Mouse (Mus musculus) lung, embryonic 16.5 days (tissue): ENCODE data around the gene Nlrp1b. TPM values are rescaled to one million over a fixed set of nuclear protein-coding genes. Genes with fewer than 3 reads are reported as not detected.
A peak's percentile ranks its signal among the peaks of the same experiment; 100 is the strongest.

Experiments used
- ATAC-seq: fragments of 200-750 bp; cut with Nextera tagmentation; 2 replicates; pipeline ENCODE4 v1.8.0; 2017; ENCODE audit warnings: low read depth, mild to moderate bottlenecking, moderate library complexity
- H3K27ac ChIP-seq: fragments of 300-500 bp; sonication (generic); 2 replicates; pipeline ENCODE4 v1.5.1; 2014; ENCODE audit warnings: mild to moderate bottlenecking, control low read depth, low read length
- H3K27me3 ChIP-seq: fragments of 300-500 bp; sonication (generic); 2 replicates; pipeline ENCODE4 v1.6.1; 2014; ENCODE audit warnings: low read depth, low read length, mixed read lengths; ENCODE audit not compliant: control insufficient read depth, insufficient read depth
- H3K36me3 ChIP-seq: fragments of 300-500 bp; sonication (generic); 2 replicates; pipeline ENCODE4 v1.6.1; 2014; ENCODE audit warnings: low read length; ENCODE audit not compliant: control insufficient read depth, insufficient read depth
- H3K4me1 ChIP-seq: fragments of 300-500 bp; sonication (generic); replicated peaks from 2 replicates; pipeline ENCODE4 v1.6.1; 2014; ENCODE audit warnings: low read length, mixed read lengths; ENCODE audit not compliant: control insufficient read depth, insufficient read depth
- H3K4me2 ChIP-seq: fragments of 300-500 bp; sonication (generic); 2 replicates; pipeline ENCODE4 v1.6.1; 2014; ENCODE audit warnings: low read depth, low read length, control low read depth
- H3K4me3 ChIP-seq: fragments of 300-500 bp; sonication (generic); 2 replicates; pipeline ENCODE4 v1.5.1; 2014; ENCODE audit warnings: mild to moderate bottlenecking, low read length, control low read depth
- H3K9ac ChIP-seq: fragments of 300-500 bp; sonication (generic); 2 replicates; pipeline ENCODE4 v1.6.1; 2014; ENCODE audit warnings: low read length, control low read depth
- H3K9me3 ChIP-seq: fragments of 300-500 bp; sonication (generic); 2 replicates; pipeline ENCODE4 v1.6.1; 2016; ENCODE audit warnings: low read length; ENCODE audit not compliant: control insufficient read depth
- WGBS: fragments of 180-500 bp; shearing (Covaris S2); extraction: QIAGEN DNeasy Blood & Tissue Kit; methylation state at CpG from one replicate; pipeline ENCODE4 v1.1.7; 2014; 5-methylcytosine and 5-hydroxymethylcytosine counted together
- polyA plus RNA-seq: library from polyadenylated mRNA; unstranded; fragments of >200 nt; fragmentation: Nextera tagmentation; extraction: Ambion mirVana; gene quantifications from 2 replicates; pipeline ENCODE4 v1.2.1, GENCODE M21; 2015

The Nlrp1b gene
- 0.06 TPM in 1 of 2 replicates, not detected in the other for polyA plus RNA-seq

- Histone ChIP-seq H3K9ac (no peak within 1 kb of the TSS), H3K4me1 (no peaks in the 10 kb centered on the region), H3K9me3 (no peaks in the 10 kb centered on the region), H3K27me3 (no peaks in the 10 kb centered on the region), H3K4me3 (no peak within 1 kb of the TSS), H3K4me2 (no peak within 1 kb of the TSS), H3K27ac (no peak within 1 kb of the TSS), H3K36me3 (no peaks in the 10 kb centered on the region)
- no peak for ATAC-seq
- 59% methylated on average over 2 of the region's 2 CpGs for WGBS
These were observed at the start of gene Nlrp1b for GRCm38 (mm10) chr11:71230684-71231480. Gene Nlrp1b, minus strand, starts transcription at chr11:71230733.

DNA sequence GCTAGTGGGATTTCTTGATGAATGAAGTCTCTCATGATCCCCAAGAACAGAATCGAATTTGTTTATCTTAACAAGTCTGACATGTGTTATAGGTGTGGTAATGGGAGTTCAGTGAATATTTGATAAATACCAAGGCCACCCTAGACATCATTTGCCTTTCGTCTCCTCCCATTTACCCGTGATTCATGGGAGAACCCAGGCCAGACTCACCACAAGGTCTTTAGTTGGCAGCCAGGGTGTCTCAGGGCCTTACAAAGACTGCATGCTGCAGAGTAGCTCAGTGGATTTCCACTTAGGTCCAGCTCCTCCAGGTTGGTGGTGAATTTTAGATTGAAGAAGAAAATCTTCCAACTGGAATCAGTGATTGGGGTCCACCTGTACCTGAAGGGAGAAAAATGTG lies 30.5 kb upstream of the Nlrp1b start:
- ATAC-seq, result no peak
- H3K27me3 ChIP-seq, result no peaks in the 10 kb centered on the region
- no peak overlapping the region for H3K4me2 ChIP-seq
- no peak overlapping the region for H3K27ac ChIP-seq
- H3K9me3 ChIP-seq, result no peaks in the 10 kb centered on the region
- no peak overlapping the region for H3K4me3 ChIP-seq
- no peaks in the 10 kb centered on the region for H3K36me3 ChIP-seq
- H3K4me1 ChIP-seq, result no peaks in the 10 kb centered on the region
- 58% methylated on average over 3 of the region's 3 CpGs for WGBS
- H3K9ac ChIP-seq, result no peak overlapping the region

GRCm38 (mm10) chr11:71251333-71251732 lies 20.8 kb upstream of the Nlrp1b start:
- no peak overlapping the region for H3K27ac ChIP-seq
- no peaks in the 10 kb centered on the region for H3K9me3 ChIP-seq
- no peaks in the 10 kb centered on the region for H3K36me3 ChIP-seq
- H3K4me3 ChIP-seq, result no peak overlapping the region
- 73% methylated on average over 5 of the region's 5 CpGs for WGBS
- H3K4me2 ChIP-seq, result no peak overlapping the region
- H3K4me1 ChIP-seq, result no peaks in the 10 kb centered on the region
- ATAC-seq, result peak; percentile 43; the same call in 1 of the 2 replicates
- no peaks in the 10 kb centered on the region for H3K27me3 ChIP-seq
- no peak overlapping the region for H3K9ac ChIP-seq

DNA sequence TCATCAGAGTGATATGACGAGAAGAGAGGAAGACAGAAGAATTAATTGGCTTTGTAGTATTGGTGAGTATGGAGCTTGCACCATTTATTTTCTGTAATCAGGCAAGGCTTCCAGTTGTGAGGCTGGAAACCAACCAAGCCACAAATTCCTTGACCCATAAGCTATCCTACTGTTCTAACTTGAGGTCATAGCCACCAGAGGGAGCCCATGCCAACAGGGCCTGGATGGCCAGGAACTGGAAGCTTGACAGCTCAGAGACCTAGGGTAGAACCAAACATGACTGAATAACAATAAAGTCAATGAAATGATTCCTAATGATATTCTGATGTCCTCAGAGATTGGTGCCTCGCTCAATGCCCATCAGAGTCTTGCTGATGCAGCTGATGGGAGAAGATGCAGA lies 5.9 kb downstream of the Nlrp1b start:
- H3K4me2 ChIP-seq, result no peak overlapping the region
- H3K4me1 ChIP-seq, result no peaks in the 10 kb centered on the region
- WGBS, result 66% methylated on average over 2 of the region's 2 CpGs
- no peak overlapping the region for H3K4me3 ChIP-seq
- H3K9me3 ChIP-seq, result no peaks in the 10 kb centered on the region
- H3K27me3 ChIP-seq, result no peaks in the 10 kb centered on the region
- H3K36me3 ChIP-seq, result no peaks in the 10 kb centered on the region
- no peak overlapping the region for H3K9ac ChIP-seq
- no peak overlapping the region for H3K27ac ChIP-seq
- ATAC-seq, result no peak

- 34% methylated on average over 4 of the region's 4 CpGs for WGBS
- Histone ChIP-seq H3K9me3 (no peaks in the 10 kb centered on the region), H3K4me2 (no peak overlapping the region), H3K36me3 (no peaks in the 10 kb centered on the region), H3K4me3 (no peak overlapping the region), H3K27ac (no peak overlapping the region), H3K4me1 (no peaks in the 10 kb centered on the region), H3K27me3 (no peaks in the 10 kb centered on the region), H3K9ac (no peak overlapping the region)
- ATAC-seq, result no peak
These were observed 27.8 kb downstream of the Nlrp1b start for GRCm38 (mm10) chr11:71202703-71203102.

DNA sequence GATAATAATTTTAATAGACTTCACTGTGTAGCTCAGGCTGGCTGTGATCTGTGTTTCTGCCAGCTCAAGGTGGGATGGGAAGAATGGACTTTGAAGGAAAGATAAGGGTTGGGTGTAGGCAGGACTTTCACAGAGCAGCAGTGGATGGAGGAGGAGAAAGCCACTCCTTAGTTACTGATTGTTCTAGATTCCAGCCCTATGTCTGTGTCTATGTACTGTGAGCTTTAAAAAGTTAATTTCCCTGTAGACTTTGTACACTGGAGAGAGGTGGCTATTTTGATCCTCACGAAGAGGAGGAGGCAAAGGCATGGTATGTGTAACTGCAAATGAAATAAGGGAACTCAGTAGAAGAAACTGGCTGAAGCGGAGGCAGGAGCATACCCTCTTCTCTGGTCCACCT lies 31.2 kb downstream of the Nlrp1b start:
- Histone ChIP-seq H3K36me3 (no peaks in the 10 kb centered on the region), H3K9me3 (no peaks in the 10 kb centered on the region), H3K27ac (no peak overlapping the region), H3K27me3 (no peaks in the 10 kb centered on the region), H3K4me2 (no peak overlapping the region), H3K4me3 (no peak overlapping the region), H3K4me1 (no peaks in the 10 kb centered on the region), H3K9ac (no peak overlapping the region)
- WGBS, result 67% methylated on average over 2 of the region's 2 CpGs
- ATAC-seq, result no peak

DNA sequence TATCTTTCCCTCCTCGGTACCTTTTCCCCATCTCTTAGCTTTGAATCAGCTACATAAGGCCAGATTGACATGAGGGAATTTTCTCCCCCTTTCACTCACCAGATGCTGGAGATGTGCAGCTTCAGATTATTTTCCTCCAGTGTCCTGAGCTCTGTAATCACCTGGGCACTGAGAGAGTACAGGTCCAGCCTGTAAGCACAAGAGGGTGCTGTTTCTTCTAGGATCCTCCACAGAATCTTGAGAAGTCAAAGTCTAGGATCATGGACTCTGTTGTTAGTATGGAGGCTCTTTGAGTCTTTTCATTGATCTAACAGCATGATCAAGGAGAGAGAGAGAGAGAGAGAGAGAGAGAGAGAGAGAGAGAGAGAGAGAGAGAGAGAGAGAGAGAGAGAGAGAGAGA lies 60.9 kb downstream of the Nlrp1b start:
- no peaks in the 10 kb centered on the region for H3K36me3 ChIP-seq
- no peak for ATAC-seq
- WGBS, result 59% methylated on average over 1 of the region's 1 CpGs

DNA sequence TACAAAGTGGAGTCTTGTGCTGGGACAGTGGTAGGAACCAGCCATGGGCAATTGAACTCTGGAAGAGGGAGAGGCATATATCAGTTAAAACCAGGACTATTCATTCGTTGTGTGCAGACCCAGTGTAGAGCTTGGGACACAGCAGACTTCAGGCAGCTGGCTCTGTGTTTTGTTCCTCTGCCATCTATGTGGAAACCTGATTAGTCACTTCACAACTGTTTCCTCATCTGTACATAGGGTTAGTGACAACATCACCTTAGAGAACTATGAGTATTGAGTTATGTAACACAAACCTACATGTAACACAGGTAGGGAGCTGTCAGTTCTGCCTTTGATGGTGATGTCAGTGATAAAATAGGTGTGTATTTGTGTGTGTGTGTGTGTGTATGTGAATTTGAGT lies 66.4 kb downstream of the Nlrp1b start:
- H3K27me3 ChIP-seq, result no peaks in the 10 kb centered on the region
- ATAC-seq, result no peak
- no peak overlapping the region for H3K4me2 ChIP-seq
- WGBS, result 65% methylated on average over 1 of the region's 1 CpGs
- H3K4me1 ChIP-seq, result no peaks in the 10 kb centered on the region
- no peak overlapping the region for H3K27ac ChIP-seq
- H3K9ac ChIP-seq, result no peak overlapping the region
- H3K4me3 ChIP-seq, result no peak overlapping the region
- no peaks in the 10 kb centered on the region for H3K36me3 ChIP-seq
- H3K9me3 ChIP-seq, result no peaks in the 10 kb centered on the region

More for the DNA sequence above, 60.9 kb downstream of the Nlrp1b start:
- Histone ChIP-seq H3K4me1 (no peaks in the 10 kb centered on the region), H3K4me2 (no peak overlapping the region), H3K9ac (no peak overlapping the region), H3K4me3 (no peak overlapping the region), H3K27me3 (no peaks in the 10 kb centered on the region), H3K9me3 (no peaks in the 10 kb centered on the region), H3K27ac (no peak overlapping the region)

- 66% methylated on average over 3 of the region's 3 CpGs for WGBS
- no peaks in the 10 kb centered on the region for H3K4me1 ChIP-seq
These were observed 70.9 kb downstream of the Nlrp1b start for GRCm38 (mm10) chr11:71159439-71160136.

More at GRCm38 (mm10) chr11:71159439-71160136, 70.9 kb downstream of the Nlrp1b start:
- ATAC-seq, result no peak
- H3K27ac ChIP-seq, result no peak overlapping the region
- no peaks in the 10 kb centered on the region for H3K9me3 ChIP-seq
- no peaks in the 10 kb centered on the region for H3K27me3 ChIP-seq
- no peaks in the 10 kb centered on the region for H3K36me3 ChIP-seq
- no peak overlapping the region for H3K4me3 ChIP-seq
- H3K4me2 ChIP-seq, result no peak overlapping the region
- H3K9ac ChIP-seq, result no peak overlapping the region
